Mouse (Mus musculus) midbrain, embryonic 16.5 days (tissue): ENCODE data around the gene Rundc1. TPM values are rescaled to one million over a fixed set of nuclear protein-coding genes. Genes with fewer than 3 reads are reported as not detected.
"Not testable (repeated sequence)": the region's sequence is repeated elsewhere in the genome, so short reads cannot be mapped to it uniquely, and the experiment has no call there.

Source experiments
- ATAC-seq: fragments of 200-750 bp; cut with Nextera tagmentation; 2 replicates; pipeline ENCODE4 v1.8.0; 2017; ENCODE audit warnings: moderate TSS enrichment
- H3K27ac ChIP-seq: fragments of 300-500 bp; sonication (generic); 2 replicates; pipeline ENCODE4 v1.5.1; 2014; ENCODE audit warnings: mild to moderate bottlenecking, low read length, mixed read lengths
- H3K27me3 ChIP-seq: fragments of 300-500 bp; sonication (generic); 2 replicates; pipeline ENCODE4 v1.6.1; 2014; ENCODE audit warnings: low read depth, low read length, mixed read lengths; ENCODE audit not compliant: control insufficient read depth, insufficient read depth
- H3K36me3 ChIP-seq: fragments of 300-500 bp; sonication (generic); 2 replicates; pipeline ENCODE4 v1.6.1; 2014; ENCODE audit warnings: mild to moderate bottlenecking, low read length, moderate library complexity, mixed read lengths; ENCODE audit not compliant: control insufficient read depth, insufficient read depth
- H3K4me1 ChIP-seq: fragments of 300-500 bp; sonication (generic); 2 replicates; pipeline ENCODE4 v1.6.1; 2014; ENCODE audit warnings: mild to moderate bottlenecking, low read length, mixed read lengths; ENCODE audit not compliant: control insufficient read depth, insufficient read depth
- H3K4me2 ChIP-seq: fragments of 300-500 bp; sonication (generic); 2 replicates; pipeline ENCODE4 v1.6.1; 2014; ENCODE audit warnings: mild to moderate bottlenecking, low read length, mixed read lengths
- H3K4me3 ChIP-seq: fragments of 300-500 bp; sonication (generic); 2 replicates; pipeline ENCODE4 v1.5.1; 2014; ENCODE audit warnings: low read depth, mild to moderate bottlenecking, low read length, moderate library complexity, mixed read lengths
- H3K9ac ChIP-seq: fragments of 300-500 bp; sonication (generic); 2 replicates; pipeline ENCODE4 v1.6.1; 2014; ENCODE audit warnings: low read depth, low read length, mixed read lengths
- H3K9me3 ChIP-seq: fragments of 300-500 bp; sonication (generic); replicated peaks from 2 replicates; pipeline ENCODE4 v1.6.1; 2014; ENCODE audit warnings: mild to moderate bottlenecking, low read length, mixed read lengths; ENCODE audit not compliant: control insufficient read depth, poor library complexity, severe bottlenecking
- WGBS: fragments of 180-500 bp; shearing (Covaris S2); extraction: QIAGEN DNeasy Blood & Tissue Kit; methylation state at CpG from one replicate; pipeline ENCODE4 v1.1.7; 2014; 5-methylcytosine and 5-hydroxymethylcytosine counted together
- polyA plus RNA-seq: library from polyadenylated mRNA; unstranded; fragments of >200 nt; fragmentation: Nextera tagmentation; extraction: Ambion mirVana; gene quantifications from 2 replicates; pipeline ENCODE4 v1.2.1, GENCODE M21; 2015

The Rundc1 gene
- polyA plus RNA-seq, 1 experiment from 2014 or later: 32.6 TPM

GRCm38 (mm10) chr11:101438006-101438405 is 13.1 kb downstream of the Rundc1 start:
- peaks cover 23% of the 10 kb centered on the region for H3K36me3 ChIP-seq
- not testable (repeated sequence) for ATAC-seq, H3K4me2 ChIP-seq, H3K9me3 ChIP-seq, H3K9ac ChIP-seq, H3K4me1 ChIP-seq, H3K4me3 ChIP-seq, H3K27me3 ChIP-seq, H3K27ac ChIP-seq
- 74% methylated on average over 3 of the region's 3 CpGs for WGBS

GRCm38 (mm10) chr11:101441450-101442126 is 16.7 kb downstream of the Rundc1 start:
- Histone ChIP-seq H3K4me3 (peak overlapping the region; percentile 59), H3K27ac (peak overlapping the region; percentile 58; the same call in 1 of the 2 replicates), H3K36me3 (peaks cover 16% of the 10 kb centered on the region), H3K4me1 (peaks cover 14% of the 10 kb centered on the region), H3K4me2 (peak overlapping the region; percentile 49)
- 36% methylated on average over 14 of the region's 15 CpGs for WGBS
- H3K9me3 ChIP-seq, H3K27me3 ChIP-seq, H3K9ac ChIP-seq: not testable (repeated sequence)
- peak; percentile 65; the same call in 1 of the 2 replicates for ATAC-seq

GRCm38 (mm10) chr11:101442127-101442693 is 17.3 kb downstream of the Rundc1 start, which contains the start of gene Rpl27:
TSS of gene Rpl27 (plus strand) at chr11:101442298.
- peak within 1 kb of the TSS; percentile 84 for H3K4me2 ChIP-seq
- H3K4me3 ChIP-seq: peak within 1 kb of the TSS; percentile 59
- H3K27me3 ChIP-seq: no peaks in the 10 kb centered on the region
- ATAC-seq: peak; percentile 98
- 0% methylated on average over 42 of the region's 42 CpGs for WGBS
- H3K4me1 ChIP-seq: peaks cover 14% of the 10 kb centered on the region
- no peaks in the 10 kb centered on the region for H3K9me3 ChIP-seq
- H3K9ac ChIP-seq: peak within 1 kb of the TSS; percentile 69
- peak within 1 kb of the TSS; percentile 86 for H3K27ac ChIP-seq
- peaks cover 16% of the 10 kb centered on the region for H3K36me3 ChIP-seq

GRCm38 (mm10) chr11:101442760-101443159 is 17.9 kb downstream of the Rundc1 start:
- Histone ChIP-seq H3K27me3 (no peaks in the 10 kb centered on the region), H3K36me3 (peaks cover 16% of the 10 kb centered on the region), H3K4me1 (peaks cover 14% of the 10 kb centered on the region), H3K9ac (peak overlapping the region; percentile 69), H3K4me3 (peak overlapping the region; percentile 59), H3K4me2 (peak overlapping the region; percentile 84), H3K9me3 (no peaks in the 10 kb centered on the region), H3K27ac (peak overlapping the region; percentile 86)
- WGBS: 1% methylated on average over 14 of the region's 14 CpGs
- ATAC-seq: peak; percentile 8; the same call in 1 of the 2 replicates

- no peak for ATAC-seq
- Histone ChIP-seq H3K27ac (no peak overlapping the region), H3K9ac (no peak overlapping the region), H3K36me3 (peaks cover 16% of the 10 kb centered on the region), H3K9me3 (no peaks in the 10 kb centered on the region), H3K4me3 (no peak overlapping the region), H3K4me2 (no peak overlapping the region), H3K4me1 (peaks cover 14% of the 10 kb centered on the region), H3K27me3 (no peaks in the 10 kb centered on the region)
- 93% methylated on average over 1 of the region's 1 CpGs for WGBS
Measured at GRCm38 (mm10) chr11:101446319-101446718, 21.4 kb downstream of the Rundc1 start.

GRCm38 (mm10) chr11:101446860-101447259 is 22.0 kb downstream of the Rundc1 start:
- H3K27me3 ChIP-seq, H3K4me3 ChIP-seq, ATAC-seq, H3K4me2 ChIP-seq, H3K9ac ChIP-seq, H3K9me3 ChIP-seq, H3K27ac ChIP-seq: not testable (repeated sequence)
- peaks cover 16% of the 10 kb centered on the region for H3K36me3 ChIP-seq
- WGBS: 94% methylated on average over 8 of the region's 8 CpGs
- peaks cover 14% of the 10 kb centered on the region for H3K4me1 ChIP-seq

GRCm38 (mm10) chr11:101447786-101448185 is 22.9 kb downstream of the Rundc1 start:
- H3K4me3 ChIP-seq: no peak overlapping the region
- no peak overlapping the region for H3K27ac ChIP-seq
- H3K27me3 ChIP-seq: no peaks in the 10 kb centered on the region
- no peak overlapping the region for H3K4me2 ChIP-seq
- WGBS: 87% methylated on average over 5 of the region's 5 CpGs
- peaks cover 14% of the 10 kb centered on the region for H3K4me1 ChIP-seq
- no peak overlapping the region for H3K9ac ChIP-seq
- H3K36me3 ChIP-seq: peaks cover 16% of the 10 kb centered on the region
- no peaks in the 10 kb centered on the region for H3K9me3 ChIP-seq
- no peak for ATAC-seq

- H3K4me2 ChIP-seq: peak within 1 kb of the TSS; percentile 19; the same call in 1 of the 2 replicates
- no peak within 1 kb of the TSS for H3K27ac ChIP-seq
- WGBS: 44% methylated on average over 10 of the region's 10 CpGs
Measured at GRCm38 (mm10) chr11:101448274-101448746, 23.4 kb downstream of the Rundc1 start, which contains the start of gene Ifi35. TSS of gene Ifi35 (plus strand) at chr11:101448407.

GRCm38 (mm10) chr11:101448899-101449298 is 24.0 kb downstream of the Rundc1 start:
- peaks cover 12% of the 10 kb centered on the region for H3K36me3 ChIP-seq
- no peaks in the 10 kb centered on the region for H3K9me3 ChIP-seq
- no peak for ATAC-seq
- peaks cover 4% of the 10 kb centered on the region; the same call in 1 of the 2 replicates for H3K4me1 ChIP-seq
- H3K27ac ChIP-seq: no peak overlapping the region
- H3K4me2 ChIP-seq: no peak overlapping the region
- H3K9ac ChIP-seq: no peak overlapping the region
- H3K27me3 ChIP-seq: no peaks in the 10 kb centered on the region
- H3K4me3 ChIP-seq: no peak overlapping the region
- WGBS: 86% methylated on average over 4 of the region's 4 CpGs

More at GRCm38 (mm10) chr11:101448274-101448746, 23.4 kb downstream of the Rundc1 start, which contains the start of gene Ifi35:
- no peak for ATAC-seq
- peaks cover 10% of the 10 kb centered on the region for H3K4me1 ChIP-seq
- no peaks in the 10 kb centered on the region for H3K27me3 ChIP-seq
- peak within 1 kb of the TSS; percentile 11 for H3K4me3 ChIP-seq
- H3K36me3 ChIP-seq: peaks cover 16% of the 10 kb centered on the region
- no peaks in the 10 kb centered on the region for H3K9me3 ChIP-seq
- H3K9ac ChIP-seq: no peak within 1 kb of the TSS
